Mouse (Mus musculus) G1E (cell line): ENCODE measurements at regions not wholly inside any gene's neighbourhood (a gene's known extent, or its start where the extent isn't known, plus 50 kb on each side); places are given as distances from the start of the nearest gene placed in this dataset.
"Not testable (repeated sequence)": the region's sequence is repeated elsewhere in the genome, so short reads cannot be mapped to it uniquely, and the experiment has no call there.

Experiments used
- ATAC-seq: 2 replicates; pipeline ENCODE4 v1.8.0; 2016; ENCODE audit warnings: mild to moderate bottlenecking; ENCODE audit not compliant: insufficient number of reproducible peaks, poor library complexity, low FRiP score, severe bottlenecking; ENCODE audit errors: extremely low read depth
- DNase-seq: peaks from one replicate; pipeline ENCODE4 v3.0.0; 2012; ENCODE audit warnings: low spot score
- H3K27me3 ChIP-seq: 2 replicates; pipeline ENCODE4 v1.6.1; 2012; ENCODE audit warnings: mild to moderate bottlenecking, low read length, inconsistent platforms; ENCODE audit not compliant: insufficient read depth
- H3K36me3 ChIP-seq: replicated peaks from 2 replicates; pipeline ENCODE3; 2012; ENCODE audit warnings: mild to moderate bottlenecking, inconsistent platforms
- H3K4me1 ChIP-seq: 2 replicates; pipeline ENCODE4 v1.6.1; 2012; ENCODE audit warnings: low read depth, low read length, inconsistent platforms, mixed read lengths; ENCODE audit not compliant: insufficient read depth
- H3K4me3 ChIP-seq: 2 replicates; pipeline ENCODE4 v1.5.1; 2012; ENCODE audit warnings: low read depth, mild to moderate bottlenecking, inconsistent platforms, low read length, moderate library complexity, mixed read lengths
- H3K9me3 ChIP-seq: replicated peaks from 2 replicates; pipeline ENCODE4 v1.6.1; 2012; ENCODE audit warnings: inconsistent platforms
- CTCF ChIP-seq: IDR thresholded peaks from 2 replicates; pipeline ENCODE4 v1.5.1; 2012; ENCODE audit warnings: low read depth, low read length, inconsistent platforms, mixed read lengths
- GATA1 ChIP-seq: IDR thresholded peaks from 2 replicates; pipeline ENCODE4 v1.6.1; 2012; ENCODE audit warnings: borderline replicate concordance, low read length, inconsistent platforms, mixed read lengths
- GATA2 ChIP-seq: IDR thresholded peaks from 2 replicates; pipeline ENCODE4 v1.6.1; 2012; ENCODE audit warnings: low read depth, low read length, inconsistent platforms, borderline replicate concordance
- POLR2AphosphoS5 ChIP-seq: IDR thresholded peaks from 2 replicates; pipeline ENCODE4 v1.6.1; 2012; ENCODE audit warnings: low read depth, low read length, inconsistent platforms; ENCODE audit not compliant: insufficient replicate concordance
- TAL1 ChIP-seq: conservative IDR thresholded peaks from 2 replicates; pipeline ENCODE4 v1.6.1; 2012; ENCODE audit warnings: low read depth, low read length, inconsistent platforms, mixed read lengths

- Histone ChIP-seq H3K4me1 (no peaks in the 10 kb centered on the region), H3K27me3 (0 out of 2 replicates have a peak, but pooled peaks cover 3% of the 10 kb centered on the region), H3K4me3 (no peak overlapping the region), H3K9me3 (no peaks in the 10 kb centered on the region), H3K36me3 (no peaks in the 10 kb centered on the region)
- no peak for TF ChIP-seq TAL1
- no peak for TF ChIP-seq GATA2
- TF ChIP-seq POLR2AphosphoS5: no peak
- no peak for TF ChIP-seq GATA1
- no peak for TF ChIP-seq CTCF
- DNase-seq (no peak), ATAC-seq (no peak)
Observed at GRCm38 (mm10) chr11:12545771-12546170, 81.0 kb upstream of the Cobl start.

- TF ChIP-seq GATA1 (no peak), POLR2AphosphoS5 (no peak), TAL1 (no peak), CTCF (no peak), GATA2 (no peak)
- DNase-seq (no peak), ATAC-seq (no peak)
- no peaks in the 10 kb centered on the region for H3K9me3 ChIP-seq
- no peak overlapping the region for H3K4me3 ChIP-seq
- no peaks in the 10 kb centered on the region for H3K36me3 ChIP-seq
- no peaks in the 10 kb centered on the region for H3K4me1 ChIP-seq
- 0 out of 2 replicates have a peak, but pooled peaks cover 3% of the 10 kb centered on the region for H3K27me3 ChIP-seq
Observed at GRCm38 (mm10) chr11:12543042-12543441, 78.3 kb upstream of the Cobl start.

- no peaks in the 10 kb centered on the region for H3K27me3 ChIP-seq
- no peaks in the 10 kb centered on the region for H3K9me3 ChIP-seq
- DNase-seq (no peak), ATAC-seq (no peak)
- H3K36me3 ChIP-seq: no peaks in the 10 kb centered on the region
- H3K4me3 ChIP-seq: no peak overlapping the region
- TF ChIP-seq TAL1: no peak
- no peak for TF ChIP-seq POLR2AphosphoS5
- TF ChIP-seq GATA2: no peak
- no peaks in the 10 kb centered on the region for H3K4me1 ChIP-seq
Observed at GRCm38 (mm10) chr11:12540333-12540870, 75.6 kb upstream of the Cobl start.

GRCm38 (mm10) chr11:12535063-12535462, 70.3 kb upstream of the Cobl start:
- H3K27me3 ChIP-seq: peaks cover 2% of the 10 kb centered on the region; the same call in 1 of the 2 replicates
- no peak for ATAC-seq
- DNase-seq: no peak
- H3K4me3 ChIP-seq: no peak overlapping the region
- H3K4me1 ChIP-seq: no peaks in the 10 kb centered on the region
- TF ChIP-seq GATA2 (no peak), GATA1 (no peak), POLR2AphosphoS5 (no peak), CTCF (no peak), TAL1 (no peak)
- no peaks in the 10 kb centered on the region for H3K9me3 ChIP-seq
- no peaks in the 10 kb centered on the region for H3K36me3 ChIP-seq

GRCm38 (mm10) chr11:12532288-12532687, 67.5 kb upstream of the Cobl start:
- H3K36me3 ChIP-seq: no peaks in the 10 kb centered on the region
- no peak for DNase-seq
- H3K4me3 ChIP-seq: no peak overlapping the region
- H3K9me3 ChIP-seq: no peaks in the 10 kb centered on the region
- TF ChIP-seq POLR2AphosphoS5 (no peak), GATA2 (no peak), GATA1 (no peak), TAL1 (no peak), CTCF (no peak)
- H3K4me1 ChIP-seq: no peaks in the 10 kb centered on the region
- H3K27me3 ChIP-seq: peaks cover 2% of the 10 kb centered on the region; the same call in 1 of the 2 replicates
- no peak for ATAC-seq

GRCm38 (mm10) chr11:12522063-12522462, 57.3 kb upstream of the Cobl start:
- DNase-seq, H3K4me3 ChIP-seq, H3K27me3 ChIP-seq, H3K36me3 ChIP-seq, H3K9me3 ChIP-seq, ATAC-seq, H3K4me1 ChIP-seq: not testable (repeated sequence)

- DNase-seq (no peak), ATAC-seq (no peak)
- Histone ChIP-seq H3K4me1 (no peaks in the 10 kb centered on the region), H3K27me3 (no peaks in the 10 kb centered on the region), H3K4me3 (no peak overlapping the region), H3K36me3 (no peaks in the 10 kb centered on the region), H3K9me3 (no peaks in the 10 kb centered on the region)
- TF ChIP-seq GATA1: no peak
- no peak for TF ChIP-seq POLR2AphosphoS5
- TF ChIP-seq GATA2: no peak
- no peak for TF ChIP-seq CTCF
- TF ChIP-seq TAL1: no peak
Observed at GRCm38 (mm10) chr11:12521286-12521685, 56.5 kb upstream of the Cobl start.
